Mouse (Mus musculus) erythroblast, embryonic 14.5 days (primary cell): ENCODE data around the gene Foxo3.

Source experiments
- GATA1 ChIP-seq: IDR thresholded peaks from 2 replicates; pipeline ENCODE4 v1.6.1; 2012; ENCODE audit warnings: low read length, inconsistent platforms, mixed read lengths
- TAL1 ChIP-seq: IDR thresholded peaks from 3 replicates; pipeline ENCODE4 v1.6.1; 2012; ENCODE audit warnings: low read length, inconsistent platforms, mixed read lengths

DNA sequence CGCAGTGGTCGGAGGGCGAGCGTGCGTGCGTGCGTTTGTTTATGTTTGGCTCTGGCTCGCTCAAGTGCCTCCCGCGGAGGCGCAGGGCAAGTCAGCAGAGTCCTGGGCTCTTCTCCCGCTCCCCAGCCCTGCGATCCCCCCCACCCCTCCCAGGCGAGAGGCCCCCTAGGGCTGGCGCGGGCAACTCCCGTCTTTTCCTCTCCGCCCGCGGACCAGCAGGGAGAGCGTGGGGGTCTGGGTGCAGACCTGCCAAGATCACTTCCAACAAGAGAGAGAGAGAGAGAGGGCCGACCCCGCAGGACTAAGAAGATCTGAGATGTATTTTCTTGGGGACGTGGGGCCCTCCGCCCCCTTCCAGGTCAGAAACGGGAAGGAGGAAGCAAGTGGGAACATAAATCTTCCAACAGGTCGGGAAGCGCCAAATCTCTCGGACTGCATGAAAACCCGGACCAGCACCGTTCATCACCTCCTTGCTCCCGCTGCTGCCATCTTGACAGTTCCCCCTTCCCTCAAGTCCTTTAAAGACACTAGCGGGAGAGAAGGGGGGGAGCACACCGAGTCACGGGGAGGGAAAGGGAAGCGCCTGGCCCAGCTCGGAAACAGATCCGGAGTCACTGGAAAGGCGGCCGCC, 569 bp downstream of the Foxo3 start:
- TF ChIP-seq GATA1 (no peak), TAL1 (no peak)
